Mouse (Mus musculus) adrenal gland, postnatal 0 days (tissue): ENCODE measurements around the gene Ap1s1. TPM values are rescaled to one million over a fixed set of nuclear protein-coding genes. Genes with fewer than 3 reads are reported as not detected.

ENCODE experiments used
- microRNA-seq: library from miRNA; unstranded; fragments of <30 nt; microRNA quantifications from one replicate; pipeline ENCODE4, GENCODE M21; 2016; ENCODE audit warnings: borderline replicate concordance; ENCODE audit not compliant: insufficient number of aligned reads
- polyA plus RNA-seq: library from polyadenylated mRNA; unstranded; fragments of >200 nt; fragmentation: Nextera tagmentation; extraction: Ambion mirVana; gene quantifications from 2 replicates; pipeline ENCODE4 v1.2.1, GENCODE M21; 2015

The Ap1s1 gene
- polyA plus RNA-seq = 152 and 170 TPM in 2 replicates

DNA sequence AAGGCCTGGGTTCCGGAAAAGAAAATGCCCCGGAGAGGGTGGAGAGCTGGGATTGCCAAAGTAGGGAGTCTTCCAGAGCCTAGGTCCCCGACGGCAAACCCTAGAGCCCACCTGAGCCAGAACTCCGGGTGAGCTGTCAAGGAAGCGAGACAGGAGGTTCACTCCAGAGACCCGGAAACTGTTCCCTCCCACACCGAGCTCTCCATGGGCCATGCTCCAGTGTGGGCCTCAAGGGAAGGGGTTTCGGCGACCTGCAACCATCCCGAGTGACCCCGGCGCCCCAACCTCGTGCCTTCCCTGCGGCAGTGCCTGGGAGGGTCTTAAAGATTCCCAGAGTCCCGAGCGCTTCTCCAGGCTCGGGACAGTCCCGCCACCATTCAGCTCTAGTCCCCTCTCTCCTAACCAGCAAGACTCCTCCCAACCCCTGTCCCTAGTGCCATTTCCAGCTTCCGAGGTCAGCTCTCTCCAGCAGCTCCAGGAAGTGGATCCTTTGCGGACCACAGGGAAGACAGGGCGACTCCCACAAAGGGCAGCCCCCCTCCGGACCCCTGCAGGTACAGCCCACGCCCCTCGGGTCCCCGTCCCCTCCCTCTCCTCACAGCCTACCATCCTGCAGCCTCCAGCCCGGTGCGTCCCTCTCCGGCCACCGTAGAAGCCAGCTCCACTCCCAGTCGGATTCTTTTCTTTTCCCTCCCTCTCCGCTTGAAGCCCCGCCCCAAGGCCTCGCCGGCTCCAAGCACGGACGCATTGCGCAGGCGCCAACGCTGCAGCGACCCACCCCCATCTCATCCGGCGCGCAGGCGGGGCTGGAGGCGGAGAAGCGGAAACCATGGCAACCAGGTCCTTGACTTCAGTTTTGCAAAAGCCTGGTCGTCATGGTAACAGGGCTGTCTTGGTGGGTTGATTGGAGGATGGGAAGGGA is at the start of gene Ap1s1:
Ap1s1 (minus strand) TSS at position 734 of the 922 bp plus-strand sequence.

DNA sequence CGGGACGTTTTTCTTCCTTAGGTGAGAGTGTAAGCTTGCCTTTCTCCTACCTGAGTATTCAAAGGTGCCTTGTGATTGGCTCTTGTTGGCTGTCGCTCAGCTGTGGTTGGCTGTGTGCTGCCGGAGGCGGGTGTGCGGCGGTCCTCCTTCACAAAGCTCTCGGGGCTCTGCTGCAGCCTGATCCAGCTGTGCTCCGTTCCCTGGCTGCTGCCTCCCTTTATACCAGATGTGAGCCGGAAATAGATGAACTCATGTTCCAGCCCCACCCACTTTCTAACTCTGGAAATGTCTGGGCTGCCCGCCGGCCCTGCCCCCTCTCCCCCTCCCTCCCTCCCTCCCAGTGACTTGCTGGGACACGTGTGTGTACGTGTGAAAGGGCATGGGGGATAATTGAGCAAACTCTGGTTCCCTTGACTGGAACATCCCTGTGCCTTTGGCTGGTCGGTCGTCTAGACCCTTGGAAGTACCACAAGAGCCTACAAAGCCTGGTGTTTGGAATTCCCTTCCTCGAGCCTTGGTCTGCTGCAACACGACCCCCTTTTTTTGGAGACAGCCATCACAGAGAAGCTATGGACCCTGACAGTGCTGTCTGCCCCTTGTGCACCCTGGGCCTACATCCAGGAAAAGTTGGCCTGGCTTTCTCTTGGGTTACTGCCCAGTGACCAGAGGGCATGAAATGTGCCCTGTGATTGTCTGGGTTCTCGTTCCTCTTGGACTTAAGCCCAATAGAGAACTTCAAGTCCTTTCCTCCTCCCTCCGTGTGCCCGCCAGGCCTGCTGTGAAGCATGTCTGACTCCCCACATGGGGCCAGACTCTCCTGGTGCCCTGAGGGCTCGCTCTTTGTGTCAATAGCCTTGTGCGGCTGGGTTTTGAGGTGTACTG is 26.4 kb upstream of the Ap1s1 start, which contains the start of gene Serpine1:
Serpine1 (minus strand) TSS at position 190 of the 882 bp plus-strand sequence.

DNA sequence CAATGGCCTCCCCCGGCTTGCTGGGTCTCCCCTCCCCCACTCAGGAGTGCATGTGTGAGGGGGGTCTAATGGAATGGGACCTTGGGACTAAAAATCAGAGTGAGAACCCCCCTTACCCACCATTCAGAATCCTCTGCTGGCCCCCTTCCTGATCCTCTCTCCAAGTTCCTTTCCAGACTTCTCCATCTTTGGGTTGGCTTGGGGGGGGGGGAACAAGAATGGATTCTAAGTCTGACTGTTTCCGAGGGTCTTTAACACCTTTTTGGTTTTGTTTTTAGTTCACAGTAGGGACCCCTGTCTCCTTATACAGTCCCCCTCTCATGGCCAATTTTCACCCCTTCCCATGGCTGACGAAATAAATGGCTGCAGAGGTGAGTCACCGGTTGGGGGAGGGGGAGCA is 19.8 kb downstream of the Ap1s1 start, which contains the start of gene Vgf:
Vgf (plus strand) TSS at position 301 of the 400 bp plus-strand sequence.

DNA sequence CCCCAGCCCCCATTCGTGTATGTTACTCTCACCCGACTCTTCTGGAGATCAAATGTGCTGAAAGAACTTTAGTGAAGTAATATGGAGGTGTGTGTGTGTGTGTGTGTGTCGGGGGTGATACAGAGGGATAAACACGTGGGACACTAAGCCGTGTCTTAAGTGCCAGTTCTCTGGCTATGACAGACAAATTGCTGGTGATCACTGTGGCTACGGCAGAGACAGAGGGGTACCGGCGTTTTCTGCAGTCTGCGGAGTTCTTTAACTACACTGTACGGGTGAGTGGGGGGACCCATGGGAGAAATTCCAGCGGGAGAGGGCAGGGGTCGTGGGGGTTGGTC is 58.0 kb downstream of the Ap1s1 start, which contains the start of gene Znhit1:
Znhit1 (minus strand) TSS at position 88 of the 338 bp plus-strand sequence.

DNA sequence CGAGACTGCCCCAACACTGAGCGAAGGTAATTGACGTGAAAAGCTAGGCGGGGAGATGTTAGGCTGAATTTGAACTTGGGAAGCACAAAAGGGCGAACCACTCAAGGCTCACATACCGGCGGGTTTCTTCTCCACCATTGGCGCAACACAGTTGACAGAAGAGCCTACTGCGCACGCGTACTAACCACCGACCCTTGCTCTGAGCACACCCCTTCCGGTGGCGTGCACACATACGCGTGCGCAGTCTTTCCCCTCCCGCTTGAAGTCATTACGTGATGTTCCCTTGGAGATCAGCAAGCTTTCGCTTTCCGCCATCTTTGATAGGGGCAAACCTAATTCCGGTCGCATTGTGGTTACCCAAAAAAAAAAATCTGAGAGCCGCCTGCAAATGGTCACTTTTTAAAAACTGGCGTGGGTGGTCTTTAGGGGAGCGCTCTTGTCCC is 59.2 kb downstream of the Ap1s1 start, which contains the start of gene Plod3:
Plod3 (plus strand) TSS at position 325 of the 443 bp plus-strand sequence.

Small RNAs within 50 kb of the gene (microRNA-seq; reads per million reads assigned to microRNA genes)
- gene Mir702 = 15.8 reads per million, percentile 22 among the genes with 10 or more reads in this experiment

Other genes with a start within 250 kb of the Ap1s1 start
- gene Col26a1, start 162.9 kb downstream of the Ap1s1 start, polyA plus RNA-seq = 9.9 and 18.2 TPM in 2 replicates
- gene Ift22, start 138.0 kb downstream of the Ap1s1 start, polyA plus RNA-seq = 66.9 and 69.7 TPM in 2 replicates
- gene Fis1, start 92.9 kb downstream of the Ap1s1 start, polyA plus RNA-seq = 404 and 432 TPM in 2 replicates
- gene Cldn15, start 79.5 kb downstream of the Ap1s1 start, polyA plus RNA-seq = 11.9 and 15.8 TPM in 2 replicates
- gene Plod3, start 59.1 kb downstream of the Ap1s1 start, polyA plus RNA-seq = 19.9 and 30.5 TPM in 2 replicates
- gene Znhit1, start 58.1 kb downstream of the Ap1s1 start, polyA plus RNA-seq = 103 and 105 TPM in 2 replicates
- 12.5 and 22.7 TPM in 2 replicates for gene Vgf, start 19.7 kb downstream of the Ap1s1 start, polyA plus RNA-seq
- gene Serpine1, start 26.1 kb upstream of the Ap1s1 start, polyA plus RNA-seq = 0.21 and 0.49 TPM in 2 replicates
- gene Trim56, start 70.1 kb upstream of the Ap1s1 start, polyA plus RNA-seq = 9.2 and 12.6 TPM in 2 replicates
- gene Muc3, start 103.2 kb upstream of the Ap1s1 start, polyA plus RNA-seq = not detected in 2 replicates
- 0.14 and 0.21 TPM in 2 replicates for gene Muc3a, start 166.3 kb upstream of the Ap1s1 start, polyA plus RNA-seq
- gene Ache, start 241.4 kb upstream of the Ap1s1 start, polyA plus RNA-seq = 14.4 and 46.3 TPM in 2 replicates
- 12.2 and 13.2 TPM in 2 replicates for gene Ufsp1, start 248.5 kb upstream of the Ap1s1 start, polyA plus RNA-seq